In the genomic region with DNA sequence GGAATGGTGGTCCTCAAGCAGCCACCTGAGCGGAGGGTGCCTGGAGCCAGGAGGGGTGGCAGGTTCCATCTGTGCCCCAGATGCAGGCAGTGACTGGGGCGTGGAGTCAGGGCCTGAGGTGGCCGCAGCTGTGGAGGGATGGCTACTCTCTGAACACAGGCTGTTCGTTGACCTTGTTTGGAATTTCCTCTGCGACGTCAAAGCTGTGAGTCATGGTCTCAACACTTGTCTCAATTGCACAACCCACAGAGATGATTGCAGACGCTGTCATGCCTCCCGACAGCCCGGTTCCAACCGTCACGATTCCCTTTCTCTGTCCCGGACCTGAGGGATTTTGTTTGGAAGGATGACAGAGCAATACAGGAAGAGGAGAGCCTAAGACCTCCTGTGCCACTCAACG, we compare ENCODE assay signal across 8 mouse cellular contexts. TPM values are rescaled to one million over a fixed set of nuclear protein-coding genes. Genes with fewer than 3 reads are reported as not detected.
DNase-seq lines count a peak whose midpoint lies in the region; ATAC-seq and TF ChIP-seq lines count a peak whose summit lies in the region.

No protein-coding gene starts in this region.

- no peak overlapping the region for H3K9ac ChIP-seq in hindbrain, postnatal 0 days (replicated peaks; ENCODE audit: low read length)
- no peak overlapping the region for H3K9ac ChIP-seq in hindbrain, embryonic 16.5 days (ENCODE audit: low read depth, low read length)
- H3K9ac ChIP-seq in liver, adult 2 months (ENCODE audit: low read depth, low read length) = peak overlapping the region; percentile 41; the same call in 1 of the 2 replicates
- H3K9ac ChIP-seq in forebrain, embryonic 12.5 days = no peak overlapping the region

- no peak for DNase-seq in hindbrain, postnatal 0 days (ENCODE audit: low spot score)
- DNase-seq in adrenal gland, postnatal 10 days = peak; percentile 80
- peak; percentile 78 for DNase-seq in heart, adult 8-10 months (ENCODE audit: low spot score)
- peak; percentile 80 for DNase-seq in liver, adult 2 months (ENCODE audit: extremely low read depth, low read depth, low spot score)
- no peak for DNase-seq in cerebellum, adult 8-10 months

- ATAC-seq in hindbrain, postnatal 0 days = 0 out of 2 replicates have a peak, but pooled peaks have one; percentile 35
- ATAC-seq in hindbrain, embryonic 16.5 days = no peak
- ATAC-seq in forebrain, embryonic 12.5 days (ENCODE audit: low FRiP score) = no peak

- no peaks in the 10 kb centered on the region for H3K79me2 ChIP-seq in liver, adult 2 months (ENCODE audit: control insufficient read depth, insufficient read depth, low read length)

- H3K4me1 ChIP-seq in hindbrain, postnatal 0 days (ENCODE audit: insufficient read depth, low read length) = no peaks in the 10 kb centered on the region
- H3K4me1 ChIP-seq in hindbrain, embryonic 16.5 days (ENCODE audit: control insufficient read depth, insufficient read depth, low read depth, low read length) = no peaks in the 10 kb centered on the region
- peaks cover 9% of the 10 kb centered on the region for H3K4me1 ChIP-seq in liver, adult 2 months (ENCODE audit: control insufficient read depth, insufficient read depth, low read length)
- H3K4me1 ChIP-seq in small intestine, adult 2 months (ENCODE audit: control insufficient read depth, insufficient read depth, insufficient read length, low read length) = peaks cover 4% of the 10 kb centered on the region
- H3K4me1 ChIP-seq in forebrain, embryonic 12.5 days = peaks cover 7% of the 10 kb centered on the region; the same call in 1 of the 2 replicates

- no peak overlapping the region for H3K4me3 ChIP-seq in hindbrain, postnatal 0 days (ENCODE audit: low read length)
- no peak overlapping the region for H3K4me3 ChIP-seq in hindbrain, embryonic 16.5 days (ENCODE audit: low read length)
- H3K4me3 ChIP-seq in liver, adult 2 months (ENCODE audit: insufficient read depth, low read depth, low read length) = no peak overlapping the region
- no peak overlapping the region for H3K4me3 ChIP-seq in small intestine, adult 2 months (ENCODE audit: low read depth, low read length)
- no peak overlapping the region for H3K4me3 ChIP-seq in forebrain, embryonic 12.5 days (replicated peaks)

- H3K27me3 ChIP-seq in hindbrain, postnatal 0 days (ENCODE audit: insufficient read depth, low read length) = no peaks in the 10 kb centered on the region
- H3K27me3 ChIP-seq in hindbrain, embryonic 16.5 days (replicated peaks; ENCODE audit: control insufficient read depth, insufficient read depth, low read length) = no peaks in the 10 kb centered on the region
- H3K27me3 ChIP-seq in liver, adult 2 months (ENCODE audit: control insufficient read depth, insufficient read depth, low read length) = no peaks in the 10 kb centered on the region
- no peaks in the 10 kb centered on the region for H3K27me3 ChIP-seq in small intestine, adult 2 months (ENCODE audit: control insufficient read depth, insufficient read depth, low read length)
- no peaks in the 10 kb centered on the region for H3K27me3 ChIP-seq in forebrain, embryonic 12.5 days

- WGBS in hindbrain, postnatal 0 days = 58% methylated on average over 13 of the region's 13 CpGs
- 65% methylated on average over 13 of the region's 13 CpGs for WGBS in hindbrain, embryonic 16.5 days
- 11% methylated on average over 13 of the region's 13 CpGs for WGBS in liver, adult 2 months
- 21% methylated on average over 13 of the region's 13 CpGs for WGBS in small intestine, adult 2 months
- WGBS in forebrain, embryonic 12.5 days = 76% methylated on average over 13 of the region's 13 CpGs

- no peaks in the 10 kb centered on the region for H3K9me3 ChIP-seq in hindbrain, postnatal 0 days (ENCODE audit: low read length)
- no peaks in the 10 kb centered on the region for H3K9me3 ChIP-seq in hindbrain, embryonic 16.5 days (ENCODE audit: control insufficient read depth, low read length)
- H3K9me3 ChIP-seq in forebrain, embryonic 12.5 days = no peaks in the 10 kb centered on the region

- TF ChIP-seq CTCF in hindbrain, postnatal 0 days (IDR thresholded peaks at IDR 0.05; ENCODE audit: low read depth) = no peak
- TF ChIP-seq CTCF in liver, adult 2 months (IDR thresholded peaks at IDR 0.05; ENCODE audit: low read depth, low read length) = no peak
- TF ChIP-seq CTCF in small intestine, adult 2 months (IDR thresholded peaks at IDR 0.05; ENCODE audit: extremely low read depth, insufficient read length, insufficient replicate concordance, low read depth, low read length) = no peak

- H3K36me3 ChIP-seq in hindbrain, postnatal 0 days (ENCODE audit: insufficient read depth, low read length) = no peaks in the 10 kb centered on the region
- no peaks in the 10 kb centered on the region for H3K36me3 ChIP-seq in hindbrain, embryonic 16.5 days (ENCODE audit: control insufficient read depth, insufficient read depth, low read length)
- H3K36me3 ChIP-seq in liver, adult 2 months (ENCODE audit: control insufficient read depth, insufficient read depth, low read length) = no peaks in the 10 kb centered on the region
- H3K36me3 ChIP-seq in small intestine, adult 2 months (ENCODE audit: control insufficient read depth, insufficient read depth, low read length) = no peaks in the 10 kb centered on the region
- H3K36me3 ChIP-seq in forebrain, embryonic 12.5 days (replicated peaks) = no peaks in the 10 kb centered on the region

- H3K27ac ChIP-seq in hindbrain, postnatal 0 days = no peak overlapping the region
- no peak overlapping the region for H3K27ac ChIP-seq in hindbrain, embryonic 16.5 days (ENCODE audit: low read depth, low read length)
- H3K27ac ChIP-seq in liver, adult 2 months (replicated peaks; ENCODE audit: insufficient read depth, low read depth, low read length) = 0 out of 2 replicates have a peak overlapping the region, but pooled peaks have one; percentile 22
- H3K27ac ChIP-seq in small intestine, adult 2 months (ENCODE audit: insufficient read depth, low read depth, low read length) = peak overlapping the region; percentile 45; the same call in 1 of the 2 replicates
- no peak overlapping the region for H3K27ac ChIP-seq in forebrain, embryonic 12.5 days

- no peak for TF ChIP-seq POLR2A in liver, adult 2 months (IDR thresholded peaks at IDR 0.05; ENCODE audit: extremely low read depth, insufficient read depth, low read length)
- 0 out of 2 replicates have a peak, but pooled peaks have one; percentile 22 for TF ChIP-seq POLR2A in small intestine, adult 2 months (IDR thresholded peaks at IDR 0.05; ENCODE audit: low read depth, low read length)

- no peak overlapping the region for H3K4me2 ChIP-seq in hindbrain, postnatal 0 days (ENCODE audit: low read depth, low read length)
- H3K4me2 ChIP-seq in hindbrain, embryonic 16.5 days (ENCODE audit: low read length) = no peak overlapping the region
- H3K4me2 ChIP-seq in forebrain, embryonic 12.5 days = no peak overlapping the region

RNA-seq across cellular contexts. Expression of a gene that starts 26.3 kb away (rescaled TPM):
- 204 and 344 TPM in 2 replicates for total RNA-seq in hindbrain, postnatal 0 days (2014; rRNA removed)
- 253 and 254 TPM in 2 replicates for polyA plus RNA-seq in hindbrain, postnatal 0 days (2015; fragmentation: Nextera tagmentation; extraction: Ambion mirVana)
- 214 and 226 TPM in 2 replicates for polyA plus RNA-seq in hindbrain, embryonic 16.5 days (2015; fragmentation: Nextera tagmentation; extraction: Ambion mirVana)
- 100 to 1,000 TPM in 1 of 2 experiments, 10 to 100 TPM in 1; 97.2 to 110 TPM for total RNA-seq in adrenal gland, postnatal 10 days (2021)
- 10 to 100 TPM; 41.4 to 71.3 (median 61.6) TPM for total RNA-seq in heart, adult 8-10 months (2022)
- 33.2 and 47.4 TPM in 2 replicates for total RNA-seq in liver, adult 2 months (2014; rRNA removed)
- polyA plus RNA-seq in liver, adult 2 months (2012; rRNA removed) = 181 and 274 TPM in 2 replicates
- polyA plus RNA-seq in small intestine, adult 2 months (2012; rRNA removed) = 262 and 519 TPM in 2 replicates
- polyA plus RNA-seq in forebrain, embryonic 12.5 days (2016; fragmentation: Nextera tagmentation; extraction: Ambion mirVana) = 173 and 228 TPM in 2 replicates

RNA-seq across cellular contexts. Expression of a gene that starts 55.2 kb away (rescaled TPM):
- total RNA-seq in hindbrain, postnatal 0 days (2014; rRNA removed) = 3.5 and 3.7 TPM in 2 replicates
- polyA plus RNA-seq in hindbrain, postnatal 0 days (2015; fragmentation: Nextera tagmentation; extraction: Ambion mirVana) = 2.3 and 2.4 TPM in 2 replicates
- 3.4 TPM in 2 replicates for polyA plus RNA-seq in hindbrain, embryonic 16.5 days (2015; fragmentation: Nextera tagmentation; extraction: Ambion mirVana)
- total RNA-seq in adrenal gland, postnatal 10 days (2021) = 10 to 100 TPM in 1 of 2 experiments, 1 to 10 TPM in 1; 7.9 to 14.8 TPM
- 1 to 10 TPM in 1 of 4 experiments, under 1 TPM in 3; 0.38 to 2.1 (median 0.59) TPM for total RNA-seq in heart, adult 8-10 months (2022)
- total RNA-seq in liver, adult 2 months (2014; rRNA removed) = 0.40 and 0.46 TPM in 2 replicates
- 0.75 and 0.76 TPM in 2 replicates for polyA plus RNA-seq in liver, adult 2 months (2012; rRNA removed)
- 7.5 and 11.5 TPM in 2 replicates for polyA plus RNA-seq in small intestine, adult 2 months (2012; rRNA removed)
- 13.4 and 14.6 TPM in 2 replicates for polyA plus RNA-seq in forebrain, embryonic 12.5 days (2016; fragmentation: Nextera tagmentation; extraction: Ambion mirVana)

Comparison
In these comparisons a context has a peak if more than half of its experiments do, and no peak if none do; other contexts are left out.
1. DNase-seq: peak in adrenal gland, postnatal 10 days (single experiment), heart, adult 8-10 months (single experiment) and liver, adult 2 months (single experiment); none in hindbrain, postnatal 0 days (single experiment) and cerebellum, adult 8-10 months (single experiment).
2. H3K27ac ChIP-seq: peak in liver, adult 2 months (single experiment) and small intestine, adult 2 months (single experiment); none in hindbrain, postnatal 0 days (single experiment), hindbrain, embryonic 16.5 days (single experiment) and forebrain, embryonic 12.5 days (single experiment).